Mouse (Mus musculus) midbrain, embryonic 12.5 days (tissue): ENCODE measurements around the gene Prpsap1. TPM values are rescaled to one million over a fixed set of nuclear protein-coding genes. Genes with fewer than 3 reads are reported as not detected.

Source experiments
- ATAC-seq: fragments of 200-750 bp; cut with Nextera tagmentation; 2 replicates; pipeline ENCODE4 v1.8.0; 2017; ENCODE audit warnings: low read depth, moderate TSS enrichment, moderate library complexity; ENCODE audit not compliant: low FRiP score
- H3K27ac ChIP-seq: fragments of 300-500 bp; sonication (generic); replicated peaks from 2 replicates; pipeline ENCODE4 v1.5.1; 2016; ENCODE audit warnings: mild to moderate bottlenecking
- H3K27me3 ChIP-seq: fragments of 300-500 bp; sonication (generic); 2 replicates; pipeline ENCODE4 v1.6.1; 2016; ENCODE audit warnings: mild to moderate bottlenecking
- H3K36me3 ChIP-seq: fragments of 300-500 bp; sonication (generic); 2 replicates; pipeline ENCODE4 v1.6.1; 2016
- H3K4me1 ChIP-seq: fragments of 300-500 bp; sonication (generic); 2 replicates; pipeline ENCODE4 v1.6.1; 2016
- H3K4me2 ChIP-seq: fragments of 300-500 bp; sonication (generic); replicated peaks from 2 replicates; pipeline ENCODE4 v1.6.1; 2016; ENCODE audit warnings: mild to moderate bottlenecking, moderate library complexity
- H3K4me3 ChIP-seq: fragments of 300-500 bp; sonication (generic); 2 replicates; pipeline ENCODE4 v1.5.1; 2016; ENCODE audit warnings: mild to moderate bottlenecking
- H3K9ac ChIP-seq: fragments of 300-500 bp; sonication (generic); replicated peaks from 2 replicates; pipeline ENCODE4 v1.6.1; 2016; ENCODE audit warnings: mild to moderate bottlenecking, moderate library complexity
- H3K9me3 ChIP-seq: fragments of 300-500 bp; sonication (generic); 2 replicates; pipeline ENCODE4 v1.6.1; 2016; ENCODE audit warnings: mild to moderate bottlenecking
- WGBS: fragments of 180-500 bp; shearing (Covaris S2); methylation state at CpG from one replicate; pipeline ENCODE4 v1.1.7; 2016; 5-methylcytosine and 5-hydroxymethylcytosine counted together
- polyA plus RNA-seq: library from polyadenylated mRNA; unstranded; fragments of >200 nt; fragmentation: Nextera tagmentation; extraction: Ambion mirVana; gene quantifications from 2 replicates; pipeline ENCODE4 v1.2.1, GENCODE M21; 2016

Gene Prpsap1
- polyA plus RNA-seq, result 175 and 183 TPM in 2 replicates

DNA sequence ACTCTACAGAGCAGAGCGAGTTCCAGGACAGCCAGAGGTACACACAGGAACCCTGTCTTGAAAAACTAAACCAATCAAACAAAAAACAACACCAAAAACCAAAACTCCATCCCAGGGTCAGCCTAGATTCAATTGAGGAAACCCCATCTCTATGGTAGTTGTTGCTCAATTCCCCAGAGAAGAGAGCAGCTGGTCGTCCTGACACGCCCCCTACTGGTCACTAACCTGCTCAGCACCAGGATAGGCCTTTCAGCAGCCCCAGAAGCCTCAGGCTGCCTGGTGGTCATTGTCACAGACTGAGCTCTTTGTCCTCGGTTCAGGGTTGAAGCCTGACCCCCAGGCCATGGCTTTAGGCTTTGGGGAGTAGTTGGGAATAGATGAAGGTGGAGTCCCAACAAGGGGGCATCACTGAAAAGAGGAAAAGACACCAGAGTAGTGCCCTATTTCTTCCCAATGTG, at the start of gene Prpsap1:
Gene Prpsap1, minus strand, starts transcription at position 408 of the 458 bp plus-strand sequence.
- Histone ChIP-seq H3K27ac (peak within 1 kb of the TSS; percentile 54; the same call in 1 of the 2 replicates), H3K36me3 (no peaks in the 10 kb centered on the region), H3K27me3 (no peaks in the 10 kb centered on the region; the same call in 1 of the 2 replicates), H3K4me2 (no peak within 1 kb of the TSS), H3K9ac (no peak within 1 kb of the TSS), H3K4me1 (peaks cover 11% of the 10 kb centered on the region), H3K4me3 (no peak within 1 kb of the TSS), H3K9me3 (0 out of 2 replicates have a peak, but pooled peaks cover 4% of the 10 kb centered on the region)
- 20% methylated on average over 4 of the region's 4 CpGs for WGBS
- ATAC-seq, result no peak

DNA sequence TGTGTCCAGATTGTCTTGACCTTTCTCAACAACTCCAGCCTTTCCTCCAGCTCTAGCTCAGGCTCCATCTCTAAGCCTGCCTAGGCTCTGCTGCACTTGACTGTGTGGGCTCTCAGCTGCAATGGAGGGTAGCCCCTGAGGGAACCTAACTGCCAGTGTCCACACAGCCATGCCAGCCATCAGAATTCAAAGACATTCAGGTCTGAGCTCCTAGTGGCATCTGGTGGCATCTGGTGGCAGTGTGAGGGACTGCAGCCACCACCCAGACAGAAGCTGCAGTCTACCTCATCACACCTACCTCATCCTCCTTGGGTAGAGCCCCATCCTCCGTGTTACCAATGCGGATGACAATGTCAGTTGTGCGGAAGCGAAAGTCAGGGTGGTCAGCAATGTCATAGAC, 49.1 kb upstream of the Prpsap1 start:
- WGBS, result 93% methylated on average over 4 of the region's 4 CpGs
- peaks cover 100% of the 10 kb centered on the region for H3K36me3 ChIP-seq
- no peak for ATAC-seq

GRCm38 (mm10) chr11:116541183-116541582, 47.2 kb upstream of the Prpsap1 start:
- peaks cover 89% of the 10 kb centered on the region for H3K36me3 ChIP-seq
- H3K4me1 ChIP-seq, result no peaks in the 10 kb centered on the region
- WGBS, result 98% methylated on average over 11 of the region's 11 CpGs

More for the DNA sequence above, 49.1 kb upstream of the Prpsap1 start:
- no peak overlapping the region for H3K4me3 ChIP-seq
- no peaks in the 10 kb centered on the region for H3K4me1 ChIP-seq
- no peak overlapping the region for H3K9ac ChIP-seq
- no peaks in the 10 kb centered on the region for H3K9me3 ChIP-seq
- H3K27ac ChIP-seq, result no peak overlapping the region
- no peaks in the 10 kb centered on the region for H3K27me3 ChIP-seq
- H3K4me2 ChIP-seq, result no peak overlapping the region

DNA sequence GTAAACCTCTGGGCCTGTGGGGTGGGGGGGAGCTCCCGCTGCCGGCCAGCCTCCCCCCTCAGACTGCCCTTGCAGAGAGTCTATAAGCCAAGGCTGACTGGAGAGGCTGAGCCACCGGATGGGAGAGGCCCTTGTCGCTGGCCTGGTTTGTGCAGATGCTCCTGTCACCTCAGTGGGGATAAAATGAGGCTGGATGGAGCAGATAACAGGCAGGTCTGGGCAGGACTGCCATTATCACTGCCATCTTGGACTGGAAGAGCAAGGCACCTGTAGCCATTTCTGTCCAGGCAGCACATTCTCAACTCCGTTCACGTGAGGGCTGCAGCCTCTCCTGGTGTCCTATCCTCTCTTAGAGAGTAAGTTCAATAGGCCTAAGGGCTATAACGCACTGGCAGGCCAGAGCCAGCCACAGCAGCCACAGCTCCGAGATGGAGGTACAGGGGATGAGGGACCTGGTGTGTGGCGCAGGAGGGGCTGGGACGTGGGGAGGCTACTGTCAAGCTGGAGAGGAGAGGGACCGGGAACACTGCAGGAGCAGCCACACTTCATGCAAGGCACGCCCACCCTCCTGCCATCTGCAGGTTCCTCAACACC, 44.2 kb upstream of the Prpsap1 start:
- no peak overlapping the region for H3K4me3 ChIP-seq

More at GRCm38 (mm10) chr11:116541183-116541582, 47.2 kb upstream of the Prpsap1 start:
- no peak for ATAC-seq
- Histone ChIP-seq H3K4me2 (no peak overlapping the region), H3K9ac (no peak overlapping the region), H3K9me3 (no peaks in the 10 kb centered on the region), H3K27me3 (peaks cover 3% of the 10 kb centered on the region; the same call in 1 of the 2 replicates), H3K4me3 (no peak overlapping the region), H3K27ac (no peak overlapping the region)

GRCm38 (mm10) chr11:116537388-116537787, 43.4 kb upstream of the Prpsap1 start:
- no peak for ATAC-seq
- H3K4me1 ChIP-seq, result peaks cover 18% of the 10 kb centered on the region
- H3K27me3 ChIP-seq, result peaks cover 41% of the 10 kb centered on the region
- H3K4me2 ChIP-seq, result no peak overlapping the region
- H3K27ac ChIP-seq, result no peak overlapping the region
- 77% methylated on average over 5 of the region's 5 CpGs for WGBS
- peaks cover 51% of the 10 kb centered on the region for H3K36me3 ChIP-seq
- H3K9me3 ChIP-seq, result no peaks in the 10 kb centered on the region
- no peak overlapping the region for H3K4me3 ChIP-seq
- H3K9ac ChIP-seq, result no peak overlapping the region

More for the DNA sequence above, 44.2 kb upstream of the Prpsap1 start:
- ATAC-seq, result no peak
- WGBS, result 82% methylated on average over 12 of the region's 12 CpGs
- Histone ChIP-seq H3K4me2 (no peak overlapping the region), H3K9ac (no peak overlapping the region), H3K27me3 (peaks cover 32% of the 10 kb centered on the region), H3K4me1 (peaks cover 10% of the 10 kb centered on the region), H3K36me3 (peaks cover 59% of the 10 kb centered on the region), H3K27ac (no peak overlapping the region), H3K9me3 (no peaks in the 10 kb centered on the region)

GRCm38 (mm10) chr11:116536685-116537084, 42.7 kb upstream of the Prpsap1 start:
- no peaks in the 10 kb centered on the region for H3K9me3 ChIP-seq
- ATAC-seq, result no peak

GRCm38 (mm10) chr11:116534154-116534865, 40.3 kb upstream of the Prpsap1 start:
- Histone ChIP-seq H3K4me1 (peaks cover 41% of the 10 kb centered on the region), H3K9ac (no peak overlapping the region), H3K4me2 (peak overlapping the region; percentile 87), H3K9me3 (no peaks in the 10 kb centered on the region), H3K4me3 (peak overlapping the region; percentile 49), H3K27ac (no peak overlapping the region), H3K36me3 (peaks cover 20% of the 10 kb centered on the region), H3K27me3 (peaks cover 68% of the 10 kb centered on the region)
- no peak for ATAC-seq
- 19% methylated on average over 20 of the region's 20 CpGs for WGBS

More at GRCm38 (mm10) chr11:116536685-116537084, 42.7 kb upstream of the Prpsap1 start:
- Histone ChIP-seq H3K4me2 (no peak overlapping the region), H3K36me3 (peaks cover 44% of the 10 kb centered on the region), H3K4me1 (peaks cover 25% of the 10 kb centered on the region), H3K27ac (no peak overlapping the region), H3K4me3 (no peak overlapping the region), H3K9ac (no peak overlapping the region), H3K27me3 (peaks cover 48% of the 10 kb centered on the region)
- WGBS, result 86% methylated on average over 7 of the region's 7 CpGs

GRCm38 (mm10) chr11:116533341-116534153, 39.5 kb upstream of the Prpsap1 start:
- H3K4me2 ChIP-seq, result peak overlapping the region; percentile 87
- H3K27ac ChIP-seq, result no peak overlapping the region
- WGBS, result under 1% methylated on average over 60 of the region's 63 CpGs
- ATAC-seq, result 0 out of 2 replicates have a peak, but pooled peaks have one; percentile 13
- H3K27me3 ChIP-seq, result peaks cover 68% of the 10 kb centered on the region
- no peaks in the 10 kb centered on the region for H3K9me3 ChIP-seq
- peak overlapping the region; percentile 49 for H3K4me3 ChIP-seq
- peaks cover 41% of the 10 kb centered on the region for H3K4me1 ChIP-seq
- peaks cover 12% of the 10 kb centered on the region for H3K36me3 ChIP-seq
- peak overlapping the region; percentile 54 for H3K9ac ChIP-seq

- H3K9me3 ChIP-seq, result no peaks in the 10 kb centered on the region
- H3K4me2 ChIP-seq, result peak overlapping the region; percentile 87
- no peak overlapping the region for H3K27ac ChIP-seq
- H3K4me3 ChIP-seq, result peak overlapping the region; percentile 49
- H3K4me1 ChIP-seq, result peaks cover 41% of the 10 kb centered on the region
- H3K27me3 ChIP-seq, result peaks cover 68% of the 10 kb centered on the region
- 0 out of 2 replicates have a peak, but pooled peaks have one; percentile 39 for ATAC-seq
- peak overlapping the region; percentile 54 for H3K9ac ChIP-seq
- WGBS, result under 1% methylated on average over 50 of the region's 50 CpGs
- H3K36me3 ChIP-seq, result peaks cover 5% of the 10 kb centered on the region
Measured at GRCm38 (mm10) chr11:116532810-116533338, 38.9 kb upstream of the Prpsap1 start.

DNA sequence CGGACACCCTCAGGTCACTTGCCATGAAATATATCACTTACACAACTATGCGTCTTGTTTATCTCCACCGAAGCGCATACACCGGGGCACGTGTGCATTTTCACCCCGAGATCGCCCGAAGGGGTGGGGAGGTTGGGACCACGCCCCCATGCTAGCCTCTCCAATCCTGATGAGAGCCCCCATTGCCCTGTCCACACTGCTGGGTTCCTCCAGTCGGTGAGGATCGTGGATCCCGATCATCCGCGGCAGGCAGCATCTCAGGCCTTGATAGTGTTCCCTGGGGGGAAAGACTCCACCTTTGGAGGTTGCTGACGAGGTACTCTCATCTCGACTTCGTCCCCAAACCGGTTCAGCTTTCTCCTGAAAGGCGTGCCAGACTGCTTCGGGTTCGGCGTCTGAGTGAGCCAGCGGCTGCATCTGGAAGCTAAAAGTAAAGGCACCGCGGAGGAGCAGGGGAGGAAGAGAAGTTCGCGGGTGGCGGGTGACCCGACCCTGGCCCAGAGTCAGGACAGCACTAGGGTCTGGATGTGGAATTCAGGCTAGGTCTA, 38.3 kb upstream of the Prpsap1 start:
- Histone ChIP-seq H3K4me3 (peak overlapping the region; percentile 49), H3K9ac (peak overlapping the region; percentile 54), H3K27ac (no peak overlapping the region), H3K27me3 (peaks cover 68% of the 10 kb centered on the region), H3K4me2 (peak overlapping the region; percentile 87), H3K36me3 (peaks cover 3% of the 10 kb centered on the region), H3K4me1 (peaks cover 41% of the 10 kb centered on the region), H3K9me3 (no peaks in the 10 kb centered on the region)
- ATAC-seq, result no peak
- WGBS, result 0% methylated on average over 30 of the region's 30 CpGs
